Mouse (Mus musculus): ENCODE measurements at regions not wholly inside any gene's neighbourhood (a gene's known extent, or its start where the extent isn't known, plus 50 kb on each side); places are given as distances from the start of the nearest gene placed in this dataset.

DNA sequence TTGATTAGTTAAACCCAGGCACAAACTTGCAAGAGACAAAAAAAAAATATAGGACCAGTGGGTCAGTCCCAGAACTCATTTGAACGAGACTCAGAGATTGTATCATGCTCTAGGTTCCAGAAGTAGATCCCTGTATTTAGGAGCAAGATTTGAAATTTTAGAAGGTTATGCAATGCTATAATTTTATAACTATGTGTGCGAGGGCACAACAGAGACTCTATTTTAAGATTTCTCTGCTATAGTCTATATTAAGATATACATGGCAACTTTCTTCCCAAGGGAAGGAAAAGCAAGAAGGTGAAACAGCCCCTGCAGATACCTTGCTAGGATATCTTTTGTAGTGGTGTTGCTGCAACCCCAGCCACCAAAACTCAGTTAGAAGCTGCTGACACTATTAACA lies 55.7 kb downstream of the Otor start:
- Histone ChIP-seq H3K9ac (ENCODE audit: low read depth, low read length) (no peak overlapping the region), H3K36me3 (ENCODE audit: control insufficient read depth, insufficient read depth, low read length) (no peaks in the 10 kb centered on the region), H3K9me3 (replicated peaks; ENCODE audit: control insufficient read depth, low read length, poor library complexity, severe bottlenecking) (no peaks in the 10 kb centered on the region), H3K4me3 (ENCODE audit: low read depth, low read length) (no peak overlapping the region), H3K27ac (ENCODE audit: low read length) (no peak overlapping the region), H3K4me1 (ENCODE audit: control insufficient read depth, insufficient read depth, low read length) (no peaks in the 10 kb centered on the region), H3K4me2 (ENCODE audit: low read length) (no peak overlapping the region), H3K27me3 (ENCODE audit: control insufficient read depth, insufficient read depth, low read depth, low read length) (no peaks in the 10 kb centered on the region)
- WGBS: 78% methylated on average over 2 of the region's 2 CpGs
- ATAC-seq: no peak

DNA sequence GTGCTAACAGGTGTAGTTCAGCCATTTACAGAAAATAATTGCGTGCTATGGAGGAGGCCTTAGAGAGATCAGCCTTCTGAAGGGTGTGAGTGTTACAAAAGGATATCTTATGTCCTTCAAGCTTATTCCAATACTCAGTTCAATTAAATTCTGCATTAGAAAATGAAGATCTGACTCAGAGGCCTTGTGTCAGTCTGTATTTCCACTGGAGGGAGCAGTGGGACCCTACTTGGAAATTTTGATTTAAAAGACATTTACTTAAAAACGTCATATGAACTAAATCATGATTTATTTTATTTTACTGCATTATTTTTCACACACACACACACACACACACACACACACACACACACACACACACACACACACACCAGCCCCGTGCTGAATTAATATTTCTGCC lies 70.9 kb downstream of the Otor start:
- Histone ChIP-seq H3K9me3 (replicated peaks; ENCODE audit: control insufficient read depth, low read length, poor library complexity, severe bottlenecking) (no peaks in the 10 kb centered on the region), H3K4me1 (ENCODE audit: control insufficient read depth, insufficient read depth, low read length) (no peaks in the 10 kb centered on the region; the same call in 1 of the 2 replicates), H3K27ac (ENCODE audit: low read length) (no peak overlapping the region), H3K27me3 (ENCODE audit: control insufficient read depth, insufficient read depth, low read depth, low read length) (no peaks in the 10 kb centered on the region), H3K36me3 (ENCODE audit: control insufficient read depth, insufficient read depth, low read length) (no peaks in the 10 kb centered on the region), H3K4me3 (ENCODE audit: low read depth, low read length) (no peak overlapping the region), H3K9ac (ENCODE audit: low read depth, low read length) (no peak overlapping the region), H3K4me2 (ENCODE audit: low read length) (no peak overlapping the region)
- ATAC-seq: no peak
- WGBS: 46% methylated on average over 3 of the region's 3 CpGs

DNA sequence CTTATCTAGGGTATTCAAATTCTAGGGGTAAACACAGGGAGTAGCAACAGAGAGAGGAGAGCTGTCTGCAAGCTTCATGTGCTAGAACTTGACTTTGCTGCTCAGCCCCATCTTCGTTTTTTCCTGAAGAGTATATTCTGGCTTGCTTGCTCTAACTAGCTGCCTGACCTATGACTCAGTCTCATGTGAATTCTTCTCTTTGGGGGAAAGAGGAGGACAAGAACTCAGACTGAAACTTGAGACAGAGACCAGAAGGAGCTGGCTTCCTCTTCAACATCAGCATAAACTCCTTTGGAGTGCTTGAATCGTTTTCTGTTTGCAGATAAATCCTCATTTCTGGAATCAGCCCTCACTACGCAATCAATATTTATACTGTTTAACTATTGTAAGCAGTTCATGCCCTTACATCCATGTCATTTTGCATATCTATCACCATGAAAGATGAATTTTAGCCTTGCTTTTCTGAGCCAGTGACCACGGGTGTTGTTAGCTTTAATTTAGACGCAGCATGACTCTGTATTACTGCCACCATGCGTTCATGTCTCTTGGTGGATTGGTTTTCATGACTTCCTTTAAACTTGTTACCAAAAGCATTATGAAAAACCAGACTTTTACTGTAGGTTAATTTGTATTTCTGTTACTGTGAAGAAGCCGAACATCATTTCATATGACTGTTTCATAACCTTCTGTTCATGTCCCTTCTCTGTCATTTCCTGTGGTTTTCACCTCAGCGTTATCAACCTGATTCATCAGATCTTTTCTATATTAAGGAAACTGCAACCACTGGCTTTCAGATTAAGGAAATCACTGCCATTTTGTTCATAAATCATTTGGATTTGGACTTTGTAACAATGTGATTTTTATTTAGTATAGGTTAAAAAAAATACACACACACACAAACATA lies 86.1 kb downstream of the Otor start:
- Histone ChIP-seq H3K9me3 (replicated peaks; ENCODE audit: control insufficient read depth, low read length, poor library complexity, severe bottlenecking) (no peaks in the 10 kb centered on the region), H3K4me3 (ENCODE audit: low read depth, low read length) (no peak overlapping the region), H3K36me3 (ENCODE audit: control insufficient read depth, insufficient read depth, low read length) (no peaks in the 10 kb centered on the region), H3K27ac (ENCODE audit: low read length) (no peak overlapping the region), H3K27me3 (ENCODE audit: control insufficient read depth, insufficient read depth, low read depth, low read length) (no peaks in the 10 kb centered on the region), H3K9ac (ENCODE audit: low read depth, low read length) (no peak overlapping the region), H3K4me2 (ENCODE audit: low read length) (no peak overlapping the region), H3K4me1 (ENCODE audit: control insufficient read depth, insufficient read depth, low read length) (no peaks in the 10 kb centered on the region)
- ATAC-seq: no peak
- 88% methylated on average over 8 of the region's 8 CpGs for WGBS

DNA sequence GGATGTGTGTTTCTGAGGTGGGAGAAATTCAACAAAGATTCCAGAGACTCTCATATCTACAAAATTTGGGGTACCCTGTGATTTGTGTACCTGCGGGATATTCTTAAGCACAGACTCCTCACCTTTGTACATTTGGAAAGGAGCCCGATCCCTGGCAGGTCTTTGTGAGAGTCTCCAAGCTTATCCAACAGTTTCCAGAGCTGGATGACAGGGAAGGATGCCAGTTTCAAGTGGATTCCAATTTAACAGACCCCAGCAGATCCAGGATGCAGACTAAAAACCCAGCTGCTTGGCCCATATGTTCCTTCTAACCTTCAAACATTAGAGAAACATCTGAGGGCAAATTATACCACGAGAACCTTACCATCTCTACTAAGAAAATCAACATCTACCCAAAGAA lies 88.5 kb downstream of the Otor start:
- no peaks in the 10 kb centered on the region for H3K4me1 ChIP-seq (ENCODE audit: control insufficient read depth, insufficient read depth, low read length)
- no peaks in the 10 kb centered on the region for H3K27me3 ChIP-seq (ENCODE audit: control insufficient read depth, insufficient read depth, low read depth, low read length)
- no peak overlapping the region for H3K27ac ChIP-seq (ENCODE audit: low read length)
- ATAC-seq: no peak
- H3K9ac ChIP-seq (ENCODE audit: low read depth, low read length): no peak overlapping the region
- H3K9me3 ChIP-seq (replicated peaks; ENCODE audit: control insufficient read depth, low read length, poor library complexity, severe bottlenecking): no peaks in the 10 kb centered on the region
- H3K4me2 ChIP-seq (ENCODE audit: low read length): no peak overlapping the region
- no peaks in the 10 kb centered on the region for H3K36me3 ChIP-seq (ENCODE audit: control insufficient read depth, insufficient read depth, low read length)
- no peak overlapping the region for H3K4me3 ChIP-seq (ENCODE audit: low read depth, low read length)
- 85% methylated on average over 3 of the region's 3 CpGs for WGBS

DNA sequence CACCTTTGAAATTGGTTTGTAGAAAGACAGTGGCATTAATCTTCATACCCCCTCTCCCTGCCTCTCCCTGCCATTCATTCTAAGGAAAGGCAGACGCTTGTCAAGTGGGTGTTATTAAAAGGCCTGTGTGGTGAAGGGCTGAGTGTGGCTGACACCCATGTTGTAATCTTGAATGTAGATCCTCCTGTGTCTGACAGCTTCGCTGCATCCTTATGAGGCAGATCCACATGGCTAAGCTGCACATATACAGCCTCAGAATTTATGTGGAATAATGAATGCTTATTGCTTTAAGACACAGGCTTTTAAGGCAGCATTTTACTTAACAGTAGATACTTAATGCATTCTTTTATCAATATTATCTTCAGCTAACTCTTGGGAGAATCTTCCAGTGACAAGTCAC lies 92.4 kb downstream of the Otor start:
- H3K4me3 ChIP-seq (ENCODE audit: low read depth, low read length): no peak overlapping the region
- H3K4me1 ChIP-seq (ENCODE audit: control insufficient read depth, insufficient read depth, low read length): no peaks in the 10 kb centered on the region
- H3K36me3 ChIP-seq (ENCODE audit: control insufficient read depth, insufficient read depth, low read length): no peaks in the 10 kb centered on the region
- H3K9ac ChIP-seq (ENCODE audit: low read depth, low read length): no peak overlapping the region
- no peaks in the 10 kb centered on the region for H3K27me3 ChIP-seq (ENCODE audit: control insufficient read depth, insufficient read depth, low read depth, low read length)
- WGBS: 70% methylated on average over 2 of the region's 2 CpGs
- H3K27ac ChIP-seq (ENCODE audit: low read length): no peak overlapping the region
- no peak overlapping the region for H3K4me2 ChIP-seq (ENCODE audit: low read length)
- no peak for ATAC-seq
- H3K9me3 ChIP-seq (replicated peaks; ENCODE audit: control insufficient read depth, low read length, poor library complexity, severe bottlenecking): no peaks in the 10 kb centered on the region

DNA sequence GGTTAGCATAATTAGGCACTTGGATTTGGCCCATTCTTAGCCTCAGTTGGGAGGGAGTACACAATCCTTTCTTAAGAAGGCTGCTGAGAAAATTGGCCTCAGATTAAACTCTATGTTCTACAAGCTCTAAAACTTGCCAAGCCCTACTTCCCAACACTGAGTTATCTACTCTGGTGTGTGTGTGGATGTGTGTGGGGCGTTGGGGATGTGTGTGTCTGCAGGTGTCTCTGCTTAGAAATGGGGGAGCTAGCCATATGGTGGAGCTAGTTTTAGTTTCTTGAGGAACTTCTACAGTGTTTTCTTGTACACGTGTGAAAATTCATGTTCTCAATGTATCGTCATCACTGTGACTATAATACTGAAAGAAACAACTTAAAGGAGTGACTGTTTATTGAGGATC lies 106.3 kb downstream of the Otor start:
- ATAC-seq: no peak
- Histone ChIP-seq H3K27me3 (ENCODE audit: control insufficient read depth, insufficient read depth, low read depth, low read length) (no peaks in the 10 kb centered on the region), H3K9me3 (replicated peaks; ENCODE audit: control insufficient read depth, low read length, poor library complexity, severe bottlenecking) (no peaks in the 10 kb centered on the region), H3K27ac (ENCODE audit: low read length) (no peak overlapping the region), H3K4me3 (ENCODE audit: low read depth, low read length) (no peak overlapping the region), H3K4me1 (ENCODE audit: control insufficient read depth, insufficient read depth, low read length) (no peaks in the 10 kb centered on the region), H3K9ac (ENCODE audit: low read depth, low read length) (no peak overlapping the region), H3K4me2 (ENCODE audit: low read length) (no peak overlapping the region), H3K36me3 (ENCODE audit: control insufficient read depth, insufficient read depth, low read length) (no peaks in the 10 kb centered on the region)
- WGBS: 82% methylated on average over 3 of the region's 3 CpGs

DNA sequence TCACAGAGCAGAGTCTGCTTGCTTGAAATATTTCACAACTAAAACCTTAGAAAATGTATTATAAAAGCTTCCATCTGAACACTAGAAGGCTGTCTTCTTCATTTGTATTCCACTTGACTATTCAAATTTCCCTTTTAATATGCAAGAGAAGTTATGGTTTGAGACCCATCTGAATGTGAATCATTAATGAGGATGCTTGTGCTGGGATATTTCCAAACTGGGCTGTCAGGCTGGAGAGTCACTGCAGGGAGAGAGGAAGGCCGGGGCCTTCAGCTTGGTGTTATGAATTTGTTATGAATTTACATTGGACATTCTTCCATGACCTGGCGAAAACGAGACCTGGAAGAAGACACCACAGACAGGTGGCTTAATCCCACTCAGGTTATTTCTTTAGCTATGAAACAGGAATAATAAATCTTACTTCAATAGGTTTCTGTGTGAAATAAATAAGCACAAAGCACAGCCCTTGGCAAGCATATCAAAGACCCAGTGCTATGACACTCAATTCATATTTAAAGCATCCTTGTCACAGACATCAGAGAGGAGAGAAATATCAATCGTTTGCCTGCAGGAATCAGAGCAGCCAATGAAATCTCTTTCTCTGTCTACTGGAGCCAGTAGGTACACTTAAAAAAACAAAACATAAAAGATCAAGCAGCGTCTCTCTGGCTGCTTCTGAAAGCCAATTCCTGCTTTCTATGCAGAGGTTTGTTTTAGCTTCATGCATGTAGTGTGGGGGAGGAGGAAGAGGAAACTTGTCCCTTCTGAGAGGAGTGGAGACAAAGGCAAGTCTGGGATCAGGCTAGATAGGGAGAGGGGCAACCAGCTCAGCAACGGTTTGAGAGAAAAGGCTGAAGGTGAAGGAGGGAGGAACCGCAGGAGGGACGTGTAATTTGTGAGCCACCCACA lies 114.2 kb downstream of the Otor start:
- Histone ChIP-seq H3K27me3 (ENCODE audit: control insufficient read depth, insufficient read depth, low read depth, low read length) (no peaks in the 10 kb centered on the region), H3K27ac (ENCODE audit: low read length) (peak overlapping the region; percentile 78), H3K36me3 (ENCODE audit: control insufficient read depth, insufficient read depth, low read length) (no peaks in the 10 kb centered on the region), H3K4me2 (ENCODE audit: low read length) (peak overlapping the region; percentile 5; the same call in 1 of the 2 replicates), H3K4me1 (ENCODE audit: control insufficient read depth, insufficient read depth, low read length) (peaks cover 9% of the 10 kb centered on the region; the same call in 1 of the 2 replicates), H3K9me3 (replicated peaks; ENCODE audit: control insufficient read depth, low read length, poor library complexity, severe bottlenecking) (no peaks in the 10 kb centered on the region), H3K4me3 (ENCODE audit: low read depth, low read length) (no peak overlapping the region), H3K9ac (ENCODE audit: low read depth, low read length) (no peak overlapping the region)
- peak; percentile 92 for ATAC-seq
- 13% methylated on average over 8 of the region's 8 CpGs for WGBS

DNA sequence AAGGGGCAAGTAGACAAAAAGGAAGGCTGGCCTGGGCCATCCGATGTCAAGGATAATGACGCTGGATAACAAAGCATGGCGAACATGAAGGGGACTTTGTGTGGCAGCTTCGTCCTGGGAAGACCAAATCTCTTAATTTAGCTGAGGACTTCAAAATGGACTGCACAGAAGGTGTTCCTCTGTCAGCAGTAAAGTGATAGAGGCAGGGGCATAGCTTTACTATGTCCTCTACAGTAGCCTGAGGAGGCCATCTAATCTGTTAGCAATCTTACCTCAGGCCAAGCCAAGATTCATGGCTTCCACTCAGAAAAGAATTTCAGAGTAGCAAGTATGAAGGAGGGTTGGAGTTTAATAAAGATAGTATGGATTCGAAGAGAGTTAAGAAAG lies 114.9 kb downstream of the Otor start:
- H3K36me3 ChIP-seq (ENCODE audit: control insufficient read depth, insufficient read depth, low read length): no peaks in the 10 kb centered on the region
- peak overlapping the region; percentile 5; the same call in 1 of the 2 replicates for H3K4me2 ChIP-seq (ENCODE audit: low read length)
- no peak overlapping the region for H3K9ac ChIP-seq (ENCODE audit: low read depth, low read length)
- WGBS: 25% methylated on average over 5 of the region's 5 CpGs
- H3K9me3 ChIP-seq (replicated peaks; ENCODE audit: control insufficient read depth, low read length, poor library complexity, severe bottlenecking): no peaks in the 10 kb centered on the region
- ATAC-seq: no peak; the same call in 1 of the 2 replicates
- no peaks in the 10 kb centered on the region for H3K27me3 ChIP-seq (ENCODE audit: control insufficient read depth, insufficient read depth, low read depth, low read length)
- H3K4me1 ChIP-seq (ENCODE audit: control insufficient read depth, insufficient read depth, low read length): peaks cover 9% of the 10 kb centered on the region; the same call in 1 of the 2 replicates
- H3K4me3 ChIP-seq (ENCODE audit: low read depth, low read length): no peak overlapping the region
- H3K27ac ChIP-seq (ENCODE audit: low read length): peak overlapping the region; percentile 78

Data from midbrain, embryonic 16.5 days (tissue).